In the genomic region with DNA sequence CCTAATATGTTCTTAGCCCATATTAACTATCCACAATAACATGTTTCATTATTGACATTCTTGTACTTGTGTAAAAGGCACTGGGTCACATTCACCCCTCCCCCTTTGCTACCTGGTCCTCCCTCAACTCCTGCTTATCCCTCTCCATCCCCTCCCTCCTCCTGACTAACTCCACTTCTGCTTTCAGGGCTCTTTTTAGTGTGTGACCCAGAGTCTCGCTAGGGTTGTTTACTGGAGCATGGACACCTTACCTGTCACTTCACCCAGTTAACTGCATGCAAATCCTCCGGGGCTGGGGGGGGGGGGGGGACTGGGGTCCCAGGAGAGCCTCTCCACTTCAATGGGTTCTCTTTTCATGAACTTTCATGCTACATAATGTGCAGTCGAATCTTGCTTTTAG, we compare ENCODE assay signal across 26 mouse cellular contexts.
"Had no signal": no experiment of that assay in that cellular context is flagged by ENCODE, and none has a peak within 500 bp of the region (broad histone marks: within the 10 kb centered on the region; RNA-seq: fewer than 3 reads in every experiment).

No protein-coding gene starts in this region.

- H3K9ac ChIP-seq: heart, embryonic 13.5 days; heart, embryonic 15.5 days; hindbrain, embryonic 14.5 days; intestine, embryonic 15.5 days; limb, embryonic 13.5 days; limb, embryonic 15.5 days; liver, embryonic 12.5 days had no signal

- H3K27me3 ChIP-seq: heart, embryonic 13.5 days; heart, embryonic 15.5 days; intestine, embryonic 15.5 days; limb, embryonic 13.5 days; limb, embryonic 15.5 days; liver, embryonic 12.5 days had no signal

- H3K27ac ChIP-seq: gastrocnemius, adult 2 months; heart, embryonic 13.5 days; heart, embryonic 15.5 days; hindbrain, embryonic 14.5 days; intestine, embryonic 15.5 days; layer of hippocampus, adult 2 months; limb, embryonic 13.5 days; limb, embryonic 15.5 days; liver, embryonic 12.5 days had no signal

- H3K4me1 ChIP-seq: heart, embryonic 13.5 days; heart, embryonic 15.5 days; intestine, embryonic 15.5 days; limb, embryonic 13.5 days; limb, embryonic 15.5 days; liver, embryonic 12.5 days had no signal

- H3K4me3 ChIP-seq: gastrocnemius, adult 2 months; heart, embryonic 13.5 days; heart, embryonic 15.5 days; intestine, embryonic 15.5 days; layer of hippocampus, adult 2 months; limb, embryonic 13.5 days; limb, embryonic 15.5 days; liver, embryonic 12.5 days had no signal

- H3K9me3 ChIP-seq: heart, embryonic 15.5 days; intestine, embryonic 15.5 days; limb, embryonic 13.5 days; limb, embryonic 15.5 days; liver, embryonic 12.5 days had no signal

- H3K4me2 ChIP-seq: heart, embryonic 11.5 days; heart, embryonic 13.5 days; heart, embryonic 15.5 days; hindbrain, embryonic 14.5 days; intestine, embryonic 15.5 days; limb, embryonic 13.5 days; limb, embryonic 15.5 days; liver, embryonic 12.5 days had no signal

- DNase-seq: gastrocnemius, adult 2 months; gastrocnemius, postnatal 10 days; gastrocnemius, postnatal 25 days; heart, adult 18-20 months; heart, postnatal 14 days; heart, postnatal 36 days; kidney, adult 18-20 months; kidney, adult 8-10 months; kidney, postnatal 10 days; kidney, postnatal 25 days; kidney, postnatal 4 days; layer of hippocampus, adult 9-11 months; layer of hippocampus, postnatal 36 days; left cerebral cortex, postnatal 4 days had no signal

- H3K36me3 ChIP-seq: heart, embryonic 13.5 days; heart, embryonic 15.5 days; intestine, embryonic 15.5 days; limb, embryonic 13.5 days; limb, embryonic 15.5 days had no signal

- ATAC-seq: hindbrain, embryonic 16.5 days; inflammation-experienced regulatory T-cells, adult 6 months; intestine, embryonic 15.5 days; intestine, postnatal 0 days; liver, embryonic 12.5 days had no signal
